Mouse (Mus musculus) heart, adult 2 months (tissue): ENCODE measurements around the gene Matn1. TPM values are rescaled to one million over a fixed set of nuclear protein-coding genes. Genes with fewer than 3 reads are reported as not detected.

Experiments used
- DNase-seq, 2 experiments: peaks; one replicate each; pipeline ENCODE4 v3.0.0; 2021
- H3K27ac ChIP-seq: fragments of 200-600 bp; 2 replicates; pipeline ENCODE4 v1.8.1; 2022
- H3K27me3 ChIP-seq: fragments of 200-500 bp; 2 replicates; pipeline ENCODE4 v1.6.1; 2012; ENCODE audit warnings: mild to moderate bottlenecking, low read length, inconsistent platforms, mixed read lengths; ENCODE audit not compliant: control insufficient read depth, insufficient read depth
- H3K36me3 ChIP-seq: fragments of 200-500 bp; 2 replicates; pipeline ENCODE4 v1.6.1; 2012; ENCODE audit warnings: low read length, inconsistent platforms; ENCODE audit not compliant: control insufficient read depth, insufficient read depth
- H3K4me1 ChIP-seq: fragments of 200-500 bp; 2 replicates; pipeline ENCODE4 v1.6.1; 2011; ENCODE audit warnings: low read length; ENCODE audit not compliant: control insufficient read depth, insufficient read depth
- H3K4me3 ChIP-seq: fragments of 200-600 bp; 2 replicates; pipeline ENCODE4 v1.8.1; 2022
- H3K79me2 ChIP-seq: fragments of 200-500 bp; replicated peaks from 2 replicates; pipeline ENCODE4 v1.6.1; 2012; ENCODE audit warnings: mild to moderate bottlenecking, inconsistent platforms, low read length, moderate library complexity, mixed read lengths; ENCODE audit not compliant: control insufficient read depth, insufficient read depth
- H3K9ac ChIP-seq: fragments of 200-500 bp; 2 replicates; pipeline ENCODE4 v1.6.1; 2012; ENCODE audit warnings: low read depth, mild to moderate bottlenecking, control low read depth, inconsistent platforms, low read length, mixed read lengths
- CTCF ChIP-seq: fragments of 200-600 bp; IDR thresholded peaks from 2 replicates; pipeline ENCODE4 v1.8.1; 2022; ENCODE audit warnings: antibody characterized with exemption, mild to moderate bottlenecking, moderate library complexity
- EP300 ChIP-seq: fragments of 200-500 bp; IDR thresholded peaks from 2 replicates; pipeline ENCODE4 v1.6.1; 2011; ENCODE audit warnings: low read depth, low read length, control low read depth; ENCODE audit not compliant: insufficient read depth
- POLR2A ChIP-seq: fragments of 200-500 bp; IDR thresholded peaks from 2 replicates; pipeline ENCODE4 v1.6.1; 2011; ENCODE audit warnings: mild to moderate bottlenecking, low read depth, low read length, control low read depth; ENCODE audit not compliant: insufficient read depth
- WGBS: fragments of 180-500 bp; shearing (Covaris S2); methylation state at CpG from one replicate; pipeline ENCODE4 v1.1.7; 2018; 5-methylcytosine and 5-hydroxymethylcytosine counted together
- intact Hi-C: fragments of 180-260 bp; cut with DNase I; formaldehyde crosslinking; loops from one replicate; pipeline ENCODE4 v1.15.1; 2025
- polyA plus RNA-seq: library from polyadenylated mRNA; depleted of rRNA; stranded (reverse); fragments of >200 nt; gene quantifications from 2 replicates; pipeline ENCODE4 v1.2.3, GENCODE M21; 2012
- total RNA-seq, 2 experiments: library from RNA; stranded (reverse); gene quantifications; 2 replicates each; pipeline ENCODE4 v1.2.3; 2021

The Matn1 gene
- total and polyA plus RNA-seq, 3 experiments, result 0.10 TPM; not detected in 2

DNA sequence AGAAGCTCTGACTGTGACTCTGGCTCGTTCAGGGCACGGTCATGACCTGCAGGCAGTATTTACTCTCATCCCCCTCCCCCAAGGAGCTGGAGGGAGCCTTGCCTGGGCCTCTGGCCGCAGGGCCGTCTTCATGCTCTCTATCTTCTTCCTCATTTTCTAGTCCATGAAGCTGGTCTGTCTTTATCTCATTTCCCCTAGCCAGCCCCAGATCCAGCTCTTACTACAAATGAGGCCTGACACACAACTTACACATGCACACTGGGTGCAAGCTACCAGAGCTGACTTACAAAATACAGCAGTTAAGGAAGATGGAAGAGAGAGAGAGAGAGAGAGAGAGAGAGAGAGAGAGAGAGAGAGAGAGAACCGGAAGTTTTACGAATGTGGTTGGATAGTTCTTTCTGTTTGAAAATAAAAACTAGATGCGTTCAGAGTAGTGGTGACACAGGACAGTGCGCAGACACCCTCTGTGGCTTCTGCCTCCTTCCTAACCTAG, 41.9 kb upstream of the Matn1 start:
- DNase-seq, result no peak
- 52% methylated on average over 8 of the region's 8 CpGs for WGBS
- no peaks in the 10 kb centered on the region for H3K27me3 ChIP-seq
- no peak overlapping the region for H3K4me3 ChIP-seq
- no peaks in the 10 kb centered on the region for H3K79me2 ChIP-seq
- H3K36me3 ChIP-seq, result no peaks in the 10 kb centered on the region
- TF ChIP-seq POLR2A (no peak), EP300 (no peak), CTCF (no peak)
- H3K4me1 ChIP-seq, result peaks cover 4% of the 10 kb centered on the region
- H3K27ac ChIP-seq, result no peak overlapping the region
- no peak overlapping the region for H3K9ac ChIP-seq
- intact Hi-C loops, result no loop called here

DNA sequence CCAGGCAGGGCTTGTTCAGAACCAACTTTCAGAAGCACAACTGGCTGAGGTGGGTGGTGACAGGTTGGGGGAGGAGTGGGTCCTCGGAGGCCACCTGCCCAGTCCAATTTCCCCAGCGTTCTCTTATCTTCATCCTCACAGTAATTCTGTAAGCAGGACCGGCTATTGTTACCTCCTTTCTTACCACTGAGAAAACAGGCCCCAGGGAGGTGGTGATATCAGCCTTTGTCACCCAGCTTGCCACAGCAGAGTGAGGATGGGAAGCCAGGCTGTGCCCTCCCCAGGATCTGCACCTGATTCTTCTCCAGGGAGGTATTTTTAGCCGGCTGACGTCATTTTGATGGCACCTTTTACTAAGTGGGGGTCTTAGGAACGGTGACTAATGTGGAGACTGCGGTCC, 39.2 kb upstream of the Matn1 start:
- 58% methylated on average over 7 of the region's 7 CpGs for WGBS
- H3K4me3 ChIP-seq, result no peak overlapping the region

DNA sequence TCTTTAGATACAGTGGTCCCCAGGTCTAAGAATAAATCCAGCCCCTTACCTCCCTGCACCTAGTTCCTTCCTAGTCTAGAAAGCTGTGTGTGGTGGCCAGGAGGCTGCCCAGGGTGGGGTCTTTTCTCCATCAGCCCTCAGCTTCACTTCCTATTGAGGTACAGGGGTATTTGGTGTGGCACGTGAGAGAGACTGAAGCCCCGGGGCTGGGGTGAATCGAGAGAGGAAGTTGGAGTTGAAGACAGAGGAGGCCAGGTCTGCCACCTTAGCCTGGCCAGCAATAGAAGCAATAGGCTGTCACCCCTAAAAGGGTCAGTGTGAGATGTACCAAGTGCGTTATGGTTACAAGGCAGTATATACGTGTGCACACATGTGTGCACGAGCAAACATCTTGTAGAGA, 38.3 kb upstream of the Matn1 start:
- Histone ChIP-seq H3K79me2 (no peaks in the 10 kb centered on the region), H3K36me3 (no peaks in the 10 kb centered on the region), H3K27ac (no peak overlapping the region; the same call in 1 of the 2 replicates), H3K4me1 (no peaks in the 10 kb centered on the region), H3K9ac (no peak overlapping the region), H3K27me3 (no peaks in the 10 kb centered on the region), H3K4me3 (no peak overlapping the region)
- intact Hi-C loops, result no loop called here
- TF ChIP-seq CTCF (no peak), EP300 (no peak), POLR2A (no peak)
- 71% methylated on average over 6 of the region's 6 CpGs for WGBS
- DNase-seq, result no peak

More for the DNA sequence above, 39.2 kb upstream of the Matn1 start:
- H3K27me3 ChIP-seq, result no peaks in the 10 kb centered on the region
- intact Hi-C loops, result no loop called here
- no peaks in the 10 kb centered on the region for H3K79me2 ChIP-seq
- DNase-seq, result no peak
- no peaks in the 10 kb centered on the region for H3K36me3 ChIP-seq
- TF ChIP-seq POLR2A (no peak), EP300 (no peak), CTCF (no peak)
- H3K4me1 ChIP-seq, result peaks cover 2% of the 10 kb centered on the region; the same call in 1 of the 2 replicates
- no peak overlapping the region for H3K9ac ChIP-seq
- no peak overlapping the region for H3K27ac ChIP-seq

DNA sequence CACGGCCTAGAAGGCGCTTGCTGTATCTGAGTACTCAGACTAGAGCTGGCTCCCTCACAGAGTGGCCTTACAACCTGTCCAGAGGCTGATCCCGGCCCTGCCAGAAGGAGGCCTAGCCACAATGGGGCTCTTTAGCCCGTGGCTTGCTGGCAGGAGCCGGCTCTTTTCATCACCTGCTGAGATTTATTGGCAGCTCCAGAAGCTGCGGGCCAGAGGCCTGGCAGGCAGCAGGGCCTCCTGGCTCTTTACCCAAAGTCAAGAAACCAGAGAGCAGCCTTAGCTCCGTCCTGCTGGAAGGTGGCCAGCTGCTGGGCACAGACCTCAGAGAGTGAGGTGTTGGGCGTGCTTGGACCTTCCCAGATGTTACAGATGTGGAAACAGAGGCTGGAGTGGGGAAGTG, 37.9 kb upstream of the Matn1 start:
- H3K4me3 ChIP-seq, result no peak overlapping the region
- H3K4me1 ChIP-seq, result no peaks in the 10 kb centered on the region
- H3K36me3 ChIP-seq, result no peaks in the 10 kb centered on the region
- intact Hi-C loops, result no loop called here
- DNase-seq, result peak; percentile 48 to 73
- H3K27me3 ChIP-seq, result no peaks in the 10 kb centered on the region
- 47% methylated on average over 8 of the region's 8 CpGs for WGBS
- no peaks in the 10 kb centered on the region for H3K79me2 ChIP-seq
- H3K9ac ChIP-seq, result no peak overlapping the region
- H3K27ac ChIP-seq, result no peak overlapping the region; the same call in 1 of the 2 replicates
- no peak for TF ChIP-seq EP300
- TF ChIP-seq CTCF, result peak; percentile 17

GRCm38 (mm10) chr4:130907200-130908069, 36.8 kb upstream of the Matn1 start:
- Histone ChIP-seq H3K27me3 (no peaks in the 10 kb centered on the region), H3K36me3 (no peaks in the 10 kb centered on the region), H3K4me1 (no peaks in the 10 kb centered on the region), H3K27ac (no peak overlapping the region), H3K79me2 (no peaks in the 10 kb centered on the region), H3K9ac (no peak overlapping the region), H3K4me3 (no peak overlapping the region)
- TF ChIP-seq EP300, result no peak
- TF ChIP-seq CTCF, result no peak
- no peak for TF ChIP-seq POLR2A
- 79% methylated on average over 19 of the region's 19 CpGs for WGBS
- intact Hi-C loops, result no loop called here
- no peak for DNase-seq

DNA sequence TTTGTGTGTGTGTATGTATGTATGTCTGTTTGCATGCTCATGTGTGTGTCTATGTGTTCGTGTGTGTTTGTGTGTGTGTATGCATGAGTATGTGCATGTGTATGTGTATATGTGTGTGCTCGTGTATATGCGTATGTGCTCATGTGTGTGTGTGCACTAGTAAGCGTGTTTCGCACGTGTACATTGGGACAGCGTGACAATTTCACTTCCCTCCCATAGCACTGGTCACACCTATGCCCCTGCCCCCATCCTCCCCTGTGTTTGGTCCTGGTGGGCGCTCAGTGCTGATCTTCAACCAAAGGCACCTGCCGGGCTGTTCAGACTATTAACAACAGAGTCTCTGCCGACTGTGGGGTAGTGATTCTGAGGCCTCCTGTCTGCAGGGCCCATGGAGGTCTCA, 36.1 kb upstream of the Matn1 start:
- no peak for DNase-seq
- Histone ChIP-seq H3K36me3 (no peaks in the 10 kb centered on the region), H3K9ac (no peak overlapping the region), H3K4me1 (no peaks in the 10 kb centered on the region), H3K4me3 (no peak overlapping the region), H3K79me2 (no peaks in the 10 kb centered on the region), H3K27me3 (no peaks in the 10 kb centered on the region), H3K27ac (no peak overlapping the region)
- TF ChIP-seq CTCF (no peak), EP300 (no peak), POLR2A (no peak)
- intact Hi-C loops, result no loop called here
- 97% methylated on average over 10 of the region's 10 CpGs for WGBS
